Mouse (Mus musculus): Measurements from ENCODE around the gene Arhgap4. TPM values are rescaled to one million over a fixed set of nuclear protein-coding genes. Genes with fewer than 3 reads are reported as not detected.

The Arhgap4 gene
- 1 to 10 TPM; 3.7 to 3.8 TPM for total RNA-seq (2021)
- long read RNA-seq, experiment 1, partial matches to known transcripts: 1 of 10 reads
- long read RNA-seq, experiment 1, other reads (novel, unspliced or antisense): 8 of 10 reads
- long read RNA-seq, experiment 2, partial matches to known transcripts: 1 of 3 reads
- long read RNA-seq, experiment 2, other reads (novel, unspliced or antisense): 2 of 3 reads

GRCm38 (mm10) chrX:73921823-73922549, at the start of gene Arhgap4, which contains the start of gene Naa10:
Gene Arhgap4, minus strand, starts transcription at chrX:73921870.
Gene Naa10, minus strand, starts transcription at chrX:73921944.
- DNase-seq (ENCODE audit: low spot score in 2 of 2): peak; percentile 82 to 84

GRCm38 (mm10) chrX:73970781-73971180, 49.1 kb upstream of the Arhgap4 start:
- DNase-seq (ENCODE audit: low spot score in 2 of 2): no peak

GRCm38 (mm10) chrX:73969729-73970128, 48.1 kb upstream of the Arhgap4 start:
- DNase-seq (ENCODE audit: low spot score in 2 of 2): no peak

- DNase-seq (ENCODE audit: low spot score in 2 of 2): no peak
These were observed 47.5 kb upstream of the Arhgap4 start for GRCm38 (mm10) chrX:73969167-73969566.

GRCm38 (mm10) chrX:73967177-73968075, 45.8 kb upstream of the Arhgap4 start:
- DNase-seq (ENCODE audit: low spot score in 2 of 2): peak; percentile 80 to 87

GRCm38 (mm10) chrX:73966248-73967176, 44.8 kb upstream of the Arhgap4 start, which contains the start of gene Hcfc1:
Gene Hcfc1, minus strand, starts transcription at chrX:73966357.
- peak; percentile 78 to 85 for DNase-seq (ENCODE audit: low spot score in 2 of 2)

GRCm38 (mm10) chrX:73965307-73965706, 43.6 kb upstream of the Arhgap4 start:
- DNase-seq (ENCODE audit: low spot score in 2 of 2): peak; percentile 56 to 76

- no peak for DNase-seq (ENCODE audit: low spot score in 2 of 2)
These were observed 42.7 kb upstream of the Arhgap4 start for GRCm38 (mm10) chrX:73964363-73964762.

- no peak for DNase-seq (ENCODE audit: low spot score in 2 of 2)
These were observed 33.3 kb upstream of the Arhgap4 start for GRCm38 (mm10) chrX:73954988-73955387.

- DNase-seq (ENCODE audit: low spot score in 2 of 2): no peak
These were observed 30.9 kb upstream of the Arhgap4 start for GRCm38 (mm10) chrX:73952603-73953002.

GRCm38 (mm10) chrX:73949341-73949740, 27.7 kb upstream of the Arhgap4 start:
- DNase-seq (ENCODE audit: low spot score in 2 of 2): no peak

GRCm38 (mm10) chrX:73948647-73949046, 27.0 kb upstream of the Arhgap4 start:
- DNase-seq (ENCODE audit: low spot score in 2 of 2): peak; percentile 21 to 31

- no peak for DNase-seq (ENCODE audit: low spot score in 2 of 2)
These were observed 25.2 kb upstream of the Arhgap4 start for GRCm38 (mm10) chrX:73946896-73947295.

- no peak for DNase-seq (ENCODE audit: low spot score in 2 of 2)
These were observed 20.6 kb upstream of the Arhgap4 start for GRCm38 (mm10) chrX:73942294-73942693.

GRCm38 (mm10) chrX:73941860-73942259, 20.2 kb upstream of the Arhgap4 start:
- DNase-seq (ENCODE audit: low spot score in 2 of 2): no peak

- DNase-seq (ENCODE audit: low spot score in 2 of 2): no peak
These were observed 10.2 kb upstream of the Arhgap4 start for GRCm38 (mm10) chrX:73931871-73932270.

GRCm38 (mm10) chrX:73930402-73931062, 8.9 kb upstream of the Arhgap4 start, which contains the start of gene Renbp:
Gene Renbp, minus strand, starts transcription at chrX:73930850.
- no peak for DNase-seq (ENCODE audit: low spot score in 2 of 2)

GRCm38 (mm10) chrX:73922550-73922882, 846 bp upstream of the Arhgap4 start:
- DNase-seq (ENCODE audit: low spot score in 2 of 2): no peak

GRCm38 (mm10) chrX:73921285-73921822, 316 bp downstream of the Arhgap4 start:
- DNase-seq (ENCODE audit: low spot score in 2 of 2): peak in 1 of 2 experiments; percentile 1

- no peak for DNase-seq (ENCODE audit: low spot score in 2 of 2)
These were observed 3.0 kb downstream of the Arhgap4 start for GRCm38 (mm10) chrX:73918631-73919030.

Measured in left cerebral cortex, adult 18-20 months (tissue).